Mouse (Mus musculus): ENCODE data around the gene Crtc2.
"Not testable (repeated sequence)": the region's sequence is repeated elsewhere in the genome, so short reads cannot be mapped to it uniquely, and the experiment has no call there.

The Crtc2 gene

DNA sequence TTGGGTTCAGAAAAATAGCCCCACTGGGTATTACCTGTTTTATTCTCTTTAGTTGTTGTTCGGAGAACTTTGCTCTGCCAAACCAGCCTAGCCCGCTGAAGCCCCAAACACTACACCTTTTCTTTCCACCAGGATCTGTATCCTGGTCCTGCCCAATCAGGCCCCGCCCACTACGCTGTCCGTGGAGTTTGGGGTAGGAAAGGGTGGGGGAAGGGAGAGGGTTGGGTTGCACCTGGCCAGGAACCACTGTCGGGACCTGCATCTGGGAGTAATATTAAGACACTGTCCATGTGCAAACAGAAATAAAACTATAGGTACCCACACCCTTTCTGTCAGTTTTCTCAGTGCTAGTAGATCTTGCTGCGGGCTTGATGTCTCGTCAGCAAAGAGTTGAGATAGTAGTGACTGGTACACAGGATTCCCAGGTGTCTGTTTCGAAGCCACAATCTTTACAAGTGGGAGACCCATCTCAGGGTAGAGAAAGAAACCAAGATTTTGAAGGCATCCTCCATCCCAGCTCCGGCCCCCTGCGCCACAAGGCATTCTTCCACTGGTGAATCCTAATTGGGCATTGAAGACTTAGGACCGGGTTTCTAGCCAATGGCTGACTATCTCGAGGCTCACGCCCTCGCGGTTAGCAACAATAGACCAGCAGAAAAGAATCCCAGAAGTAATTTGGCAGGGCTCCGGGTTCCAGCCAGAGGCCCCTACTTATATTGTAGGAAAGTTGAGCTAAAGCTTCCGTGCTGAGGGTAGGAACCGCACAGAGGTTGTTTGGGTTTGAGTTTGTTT, 10.8 kb upstream of the Crtc2 start, which contains the start of gene Creb3l4:
TSS of gene Creb3l4 (minus strand) at position 529 of the 792 bp plus-strand sequence.
- DNase-seq (ENCODE audit: low spot score), result no peak

DNA sequence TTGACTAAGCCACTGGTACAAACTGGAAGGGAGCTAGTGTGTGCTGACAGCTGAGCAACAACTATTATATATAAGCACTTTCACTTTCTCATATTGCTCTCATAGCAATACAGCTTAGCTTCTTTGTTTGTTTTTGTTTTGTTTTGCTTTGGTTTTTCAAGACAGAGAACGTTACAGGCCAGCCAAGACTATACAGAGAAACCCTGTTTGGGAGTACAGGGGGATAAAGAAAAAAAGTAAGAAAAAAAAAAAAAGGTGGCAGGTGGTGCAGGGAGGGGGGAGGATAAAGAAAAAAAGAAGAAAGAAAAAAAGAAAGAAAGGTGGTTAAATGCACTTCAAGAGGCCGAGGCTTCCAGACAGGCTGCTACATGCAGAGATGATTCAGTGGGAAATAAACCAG, 8.6 kb upstream of the Crtc2 start:
- DNase-seq (ENCODE audit: low spot score), result no peak

GRCm38 (mm10) chr3:90247630-90247959, 6.4 kb upstream of the Crtc2 start:
- no peak for DNase-seq (ENCODE audit: low spot score)

DNA sequence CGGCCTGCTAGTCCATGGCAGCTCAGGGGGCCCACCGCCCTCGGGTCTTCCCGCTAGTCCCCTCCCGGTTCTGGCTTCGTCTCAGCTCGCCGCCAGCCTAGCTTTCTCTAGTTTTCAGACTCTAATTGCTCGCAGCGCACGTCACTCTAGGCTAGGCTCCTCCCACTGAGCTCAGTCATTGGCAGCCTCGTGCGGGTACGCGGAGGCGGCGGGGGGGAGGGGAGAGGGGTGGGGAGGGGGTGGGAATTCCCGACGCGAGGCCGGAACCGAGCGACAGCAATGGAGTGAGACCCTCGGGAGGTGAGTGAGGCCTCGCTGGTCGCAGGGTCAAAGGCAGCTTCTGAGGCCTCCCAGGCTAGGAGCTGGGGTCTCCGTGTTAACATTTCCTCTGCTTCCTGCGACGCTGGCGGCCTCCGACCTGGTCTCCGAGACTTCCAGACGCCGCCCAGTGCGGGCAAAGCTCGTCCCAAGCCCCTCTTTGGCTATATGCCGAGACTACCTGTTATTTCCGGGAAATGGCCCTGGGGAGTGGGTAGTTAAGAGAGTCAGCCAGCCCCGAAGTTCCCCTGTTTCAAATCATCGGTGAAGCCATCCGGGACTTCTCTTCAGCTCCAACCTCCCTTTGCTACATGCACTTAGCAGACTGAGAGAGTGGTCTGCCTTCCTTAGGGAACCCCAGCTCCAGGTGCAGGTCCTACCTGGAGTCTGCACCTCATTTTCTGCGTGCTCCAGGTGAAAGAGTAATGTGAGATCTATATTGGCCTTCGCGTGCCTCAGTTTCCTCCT, 5.8 kb upstream of the Crtc2 start, which contains the start of gene Slc39a1:
TSS of gene Slc39a1 (plus strand) at position 213 of the 786 bp plus-strand sequence.
- peak; percentile 78 for DNase-seq (ENCODE audit: low spot score)

DNA sequence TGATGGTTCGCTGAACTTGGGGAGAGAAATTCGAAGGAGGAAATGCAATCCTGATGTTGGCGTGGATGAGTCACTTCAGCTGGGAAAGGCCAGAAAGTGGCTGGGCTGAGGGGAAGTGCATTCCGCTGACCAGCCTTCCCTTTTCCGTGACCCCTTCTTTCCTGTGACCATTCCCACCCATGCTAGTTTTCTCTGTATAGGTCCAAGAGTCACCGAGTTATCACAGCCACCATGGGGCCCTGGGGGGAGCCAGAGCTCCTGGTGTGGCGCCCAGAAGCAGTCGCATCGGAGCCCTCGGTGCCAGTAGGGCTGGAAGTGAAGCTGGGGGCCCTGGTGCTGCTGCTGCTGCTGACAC, 5.2 kb upstream of the Crtc2 start:
- no peak for DNase-seq (ENCODE audit: low spot score)

DNA sequence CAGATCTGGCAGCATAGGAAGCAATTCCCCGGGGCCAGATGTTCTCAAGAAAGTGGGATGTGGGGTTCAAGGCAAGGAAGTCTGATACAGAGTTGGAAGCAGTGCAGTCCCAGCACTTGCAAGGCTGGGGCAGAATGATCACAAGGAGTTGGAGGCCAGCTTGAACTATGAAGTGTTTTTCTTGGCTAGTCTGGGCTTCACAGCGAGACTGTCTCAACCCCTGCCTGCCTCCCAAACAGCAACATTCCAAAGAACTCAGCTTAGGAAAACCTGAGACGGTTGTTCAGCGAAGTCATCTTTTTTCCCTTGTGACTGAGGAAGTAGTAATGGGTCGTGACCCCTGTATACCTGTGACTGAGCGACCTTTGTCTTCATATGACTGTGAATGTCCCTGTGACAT, 3.2 kb upstream of the Crtc2 start:
- no peak for DNase-seq (ENCODE audit: low spot score)

- DNase-seq (ENCODE audit: low spot score), result not testable (repeated sequence)
Measured at GRCm38 (mm10) chr3:90251731-90252226, 2.2 kb upstream of the Crtc2 start.

- DNase-seq (ENCODE audit: low spot score), result not testable (repeated sequence)
Measured at GRCm38 (mm10) chr3:90252659-90253058, 1.3 kb upstream of the Crtc2 start.

DNA sequence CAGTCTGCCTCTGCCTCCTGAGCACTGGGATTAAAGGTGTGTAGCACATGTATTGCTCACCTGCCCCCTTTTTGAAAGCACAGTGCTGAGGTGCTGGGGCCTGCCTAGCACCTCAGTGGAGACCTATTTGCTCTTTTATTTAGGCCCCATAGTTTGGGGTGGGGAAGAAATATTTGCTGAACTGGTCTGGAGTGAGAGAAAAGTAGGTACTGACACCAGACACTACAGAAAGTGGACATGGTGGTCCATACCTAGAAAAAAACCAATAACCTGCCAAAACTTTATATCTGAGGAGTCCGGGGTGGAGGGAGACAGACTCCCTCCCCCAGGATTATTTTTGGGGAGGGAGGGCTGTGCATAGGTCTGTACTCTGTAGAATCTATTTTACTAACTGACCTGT, 789 bp upstream of the Crtc2 start:
- not testable (repeated sequence) for DNase-seq (ENCODE audit: low spot score)

- DNase-seq (ENCODE audit: low spot score), result no peak
Measured at GRCm38 (mm10) chr3:90254419-90255193, 643 bp downstream of the Crtc2 start.

DNA sequence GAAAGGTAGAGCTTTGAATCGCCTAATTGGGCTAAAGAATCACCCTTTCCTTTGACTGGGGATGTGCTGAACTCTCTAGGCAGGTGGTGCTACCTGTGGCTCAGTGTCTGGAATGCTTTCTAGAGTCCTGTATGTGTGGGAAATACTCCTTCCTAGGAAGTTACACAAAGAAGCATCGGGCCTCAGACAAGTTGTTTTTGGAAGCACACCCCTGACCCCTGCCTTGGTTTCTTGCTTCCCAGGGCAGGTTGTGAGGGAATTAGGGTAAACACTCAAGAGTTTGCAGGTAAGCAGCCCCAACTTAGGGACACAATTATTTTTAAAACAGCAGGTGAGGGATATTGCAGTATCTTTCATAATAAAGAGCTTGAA, 1.2 kb downstream of the Crtc2 start:
- no peak for DNase-seq (ENCODE audit: low spot score)

DNA sequence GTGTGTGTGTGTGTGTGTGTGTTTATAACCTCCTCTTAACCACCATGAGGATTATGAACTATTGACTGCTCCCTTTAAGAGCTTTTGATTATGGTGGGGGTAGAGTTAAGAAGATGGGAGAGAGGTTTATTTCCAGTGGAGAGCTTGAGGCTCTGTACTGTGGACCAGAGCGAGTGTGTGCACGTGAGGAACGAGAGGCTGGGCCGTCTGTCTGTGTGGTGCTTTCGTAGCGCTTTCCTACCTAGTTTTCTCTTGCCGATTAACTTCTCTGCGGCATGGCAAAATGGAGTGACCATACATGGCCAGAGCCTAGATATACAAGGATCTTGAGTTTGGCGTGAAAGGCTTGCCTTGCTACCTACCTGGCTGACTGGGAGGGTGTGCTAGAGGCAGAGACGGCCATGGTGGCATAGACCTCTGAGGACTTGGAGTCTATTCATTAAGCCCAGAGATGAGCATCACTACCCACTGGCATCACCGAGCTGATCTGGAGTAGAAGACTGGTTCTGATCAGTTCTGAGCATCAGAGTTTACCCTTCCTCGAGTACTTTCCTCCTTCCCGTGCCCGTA, 1.9 kb downstream of the Crtc2 start:
- no peak for DNase-seq (ENCODE audit: low spot score)

DNA sequence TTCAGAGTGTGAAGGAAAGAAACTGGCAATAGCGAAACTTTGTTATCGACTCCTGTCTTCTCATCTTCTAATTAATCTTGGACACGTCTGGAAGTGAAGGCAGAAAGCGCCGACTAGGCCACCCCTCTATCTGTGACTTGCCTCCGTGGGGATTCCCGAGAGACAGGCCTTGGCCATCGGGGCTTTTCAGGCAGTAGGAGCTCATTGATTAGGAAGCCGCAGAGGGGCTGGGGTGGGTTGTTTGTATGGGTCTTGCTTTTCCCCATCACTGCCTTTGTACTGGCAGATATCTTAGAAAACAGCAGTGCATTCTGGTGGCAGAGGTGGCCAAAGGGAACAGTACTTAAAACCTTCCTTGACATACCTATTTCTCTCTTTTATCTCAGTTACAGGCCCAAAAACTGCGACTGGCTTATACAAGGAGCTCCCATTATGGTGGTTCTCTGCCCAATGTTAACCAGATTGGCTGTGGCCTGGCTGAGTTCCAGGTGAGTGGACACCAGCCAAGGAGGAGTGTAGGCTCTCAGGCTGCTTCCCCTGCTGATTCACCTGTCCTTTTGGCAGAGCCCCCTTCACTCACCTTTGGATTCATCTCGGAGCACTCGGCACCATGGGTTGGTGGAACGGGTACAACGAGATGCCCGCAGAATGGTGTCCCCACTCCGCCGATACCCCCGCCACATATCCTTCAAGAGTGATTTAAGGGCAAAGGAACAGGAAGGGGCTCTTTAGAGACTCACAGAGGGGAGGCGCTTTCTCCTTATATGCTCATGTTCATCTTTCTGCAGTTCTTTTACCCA, 3.0 kb downstream of the Crtc2 start:
- no peak for DNase-seq (ENCODE audit: low spot score)

GRCm38 (mm10) chr3:90258521-90258920, 4.6 kb downstream of the Crtc2 start:
- DNase-seq (ENCODE audit: low spot score), result no peak

DNA sequence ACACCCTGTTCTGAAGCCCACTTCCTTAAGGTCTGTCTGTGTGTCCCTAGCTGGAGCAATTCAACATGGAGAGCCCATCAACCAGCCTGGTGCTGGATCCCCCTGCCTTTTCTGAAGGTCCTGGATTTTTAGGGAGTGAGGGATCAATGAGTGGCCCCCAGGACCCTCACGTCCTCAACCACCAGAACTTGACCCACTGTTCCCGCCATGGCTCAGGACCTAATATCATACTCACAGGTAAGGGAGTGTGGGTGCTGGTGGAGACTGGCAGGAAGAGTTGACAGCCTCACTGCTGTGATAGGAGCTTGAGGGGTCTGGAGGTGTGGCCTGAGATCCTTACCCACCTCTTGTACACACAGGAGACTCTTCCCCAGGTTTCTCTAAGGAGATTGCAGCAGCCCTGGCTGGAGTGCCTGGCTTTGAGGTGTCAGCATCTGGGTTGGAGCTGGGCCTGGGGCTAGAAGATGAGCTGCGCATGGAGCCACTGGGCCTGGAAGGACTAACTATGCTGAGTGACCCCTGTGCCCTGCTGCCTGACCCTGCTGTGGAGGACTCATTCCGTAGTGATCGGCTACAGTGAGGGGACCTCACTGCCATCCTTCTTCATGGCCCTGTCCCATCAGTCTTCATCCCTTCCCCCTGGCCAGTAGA, 9.3 kb downstream of the Crtc2 start:
- no peak for DNase-seq (ENCODE audit: low spot score)

DNA sequence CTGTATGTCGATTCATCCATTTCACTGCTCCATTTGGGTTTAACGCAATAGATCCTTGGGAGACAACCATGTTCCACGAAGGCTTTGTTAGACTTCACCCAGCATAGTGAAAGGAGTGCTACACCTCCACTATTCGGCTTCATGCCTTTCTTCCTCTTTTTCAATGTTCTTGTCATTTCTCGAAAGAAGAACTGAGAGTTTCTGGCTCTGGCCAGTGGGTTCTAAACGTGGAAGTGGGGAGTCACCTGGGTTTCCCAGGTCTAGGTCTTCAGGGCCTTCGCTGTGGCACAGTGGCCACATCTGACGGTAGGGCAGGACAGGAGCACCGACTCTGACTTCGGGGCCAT, 10.7 kb downstream of the Crtc2 start:
- DNase-seq (ENCODE audit: low spot score), result no peak

GRCm38 (mm10) chr3:90265034-90265931, 11.3 kb downstream of the Crtc2 start, which contains the start of gene Dennd4b:
Dennd4b (plus strand) TSS chr3:90265185.
- peak; percentile 93 for DNase-seq (ENCODE audit: low spot score)

DNA sequence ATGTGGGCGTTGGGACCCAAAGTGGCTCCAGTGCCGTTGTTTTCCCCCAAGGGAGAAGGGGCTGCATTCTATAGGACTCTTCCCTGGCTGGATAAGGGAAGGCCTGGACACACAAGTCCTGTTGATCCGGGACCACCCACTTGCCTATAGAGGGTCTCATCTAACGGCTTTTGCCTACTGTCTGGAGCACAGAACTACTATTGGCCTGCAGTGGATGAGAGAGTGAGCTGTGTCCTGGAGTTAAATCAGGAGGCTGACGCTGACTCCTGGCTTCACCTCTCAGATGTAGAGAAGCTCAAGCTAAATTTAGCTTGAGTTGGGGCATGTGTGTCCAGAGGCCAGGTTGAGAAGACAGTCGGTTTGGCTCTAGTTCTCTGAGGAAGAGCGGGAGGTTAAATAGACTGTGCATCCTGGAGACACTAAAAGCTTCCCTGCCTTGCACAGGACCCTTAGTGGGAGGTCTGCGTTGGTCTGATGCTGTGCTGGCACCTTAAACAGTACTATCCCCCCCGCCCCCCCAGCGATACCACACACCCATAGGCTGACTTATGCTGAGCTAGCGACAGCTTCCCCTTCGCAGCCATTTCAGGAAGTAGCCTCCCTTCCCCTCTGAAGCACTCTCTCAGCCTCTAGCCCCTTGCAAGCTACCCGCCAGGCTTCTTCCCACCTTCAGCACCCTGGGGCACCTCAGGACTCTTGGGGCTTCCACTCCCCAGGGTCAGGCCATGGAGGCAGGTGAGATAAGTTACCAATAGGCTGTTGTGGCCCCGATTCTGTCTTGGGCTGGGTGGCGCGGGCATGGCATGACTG, 12.2 kb downstream of the Crtc2 start:
- DNase-seq (ENCODE audit: low spot score), result no peak
